Mouse (Mus musculus): ENCODE results near the gene Pofut2.
A peak's percentile ranks its signal among the peaks of the same experiment; 100 is the strongest.

Pofut2 gene

GRCm38 (mm10) chr10:77229609-77230595 is 29.1 kb upstream of the Pofut2 start:
- no peak for DNase-seq (ENCODE audit: low read depth, low spot score)

- peak; percentile 79 for DNase-seq (ENCODE audit: low read depth, low spot score)
Observed at GRCm38 (mm10) chr10:77231861-77232755, 26.9 kb upstream of the Pofut2 start.

GRCm38 (mm10) chr10:77233230-77233629 is 25.8 kb upstream of the Pofut2 start:
- DNase-seq (ENCODE audit: low read depth, low spot score), result no peak

- no peak for DNase-seq (ENCODE audit: low read depth, low spot score)
Observed at GRCm38 (mm10) chr10:77234991-77235616, 23.9 kb upstream of the Pofut2 start.

- no peak for DNase-seq (ENCODE audit: low read depth, low spot score)
Observed at GRCm38 (mm10) chr10:77237795-77238580, 21.0 kb upstream of the Pofut2 start.

- DNase-seq (ENCODE audit: low read depth, low spot score), result no peak
Observed at GRCm38 (mm10) chr10:77240764-77241163, 18.3 kb upstream of the Pofut2 start.

- no peak for DNase-seq (ENCODE audit: low read depth, low spot score)
Observed at GRCm38 (mm10) chr10:77242396-77242795, 16.6 kb upstream of the Pofut2 start.

GRCm38 (mm10) chr10:77242871-77243270 is 16.1 kb upstream of the Pofut2 start:
- DNase-seq (ENCODE audit: low read depth, low spot score), result no peak

GRCm38 (mm10) chr10:77243572-77244161 is 15.4 kb upstream of the Pofut2 start:
- DNase-seq (ENCODE audit: low read depth, low spot score), result no peak

- no peak for DNase-seq (ENCODE audit: low read depth, low spot score)
Observed at GRCm38 (mm10) chr10:77244777-77245176, 14.2 kb upstream of the Pofut2 start.

- DNase-seq (ENCODE audit: low read depth, low spot score), result no peak
Observed at GRCm38 (mm10) chr10:77247048-77247447, 12.0 kb upstream of the Pofut2 start.

GRCm38 (mm10) chr10:77247707-77248106 is 11.3 kb upstream of the Pofut2 start:
- DNase-seq (ENCODE audit: low read depth, low spot score), result no peak

GRCm38 (mm10) chr10:77251223-77251783 is 7.7 kb upstream of the Pofut2 start:
- DNase-seq (ENCODE audit: low read depth, low spot score), result no peak

GRCm38 (mm10) chr10:77251784-77252539 is 7.1 kb upstream of the Pofut2 start:
- DNase-seq (ENCODE audit: low read depth, low spot score), result no peak

- peak; percentile 72 for DNase-seq (ENCODE audit: low read depth, low spot score)
Observed at GRCm38 (mm10) chr10:77252790-77253189, 6.2 kb upstream of the Pofut2 start.

GRCm38 (mm10) chr10:77255231-77255630 is 3.8 kb upstream of the Pofut2 start:
- DNase-seq (ENCODE audit: low read depth, low spot score), result no peak

GRCm38 (mm10) chr10:77255676-77256075 is 3.3 kb upstream of the Pofut2 start:
- no peak for DNase-seq (ENCODE audit: low read depth, low spot score)

GRCm38 (mm10) chr10:77258041-77258590 is 902 bp upstream of the Pofut2 start:
- DNase-seq (ENCODE audit: low read depth, low spot score), result no peak
